Mouse (Mus musculus) limb, embryonic 14.5 days (tissue): ENCODE results near the gene Nf1. TPM values are rescaled to one million over a fixed set of nuclear protein-coding genes. Genes with fewer than 3 reads are reported as not detected.

Experiments
- ATAC-seq: fragments of 200-750 bp; cut with Nextera tagmentation; 2 replicates; pipeline ENCODE4 v1.8.0; 2017; ENCODE audit warnings: low read depth, moderate number of reproducible peaks, moderate TSS enrichment; ENCODE audit not compliant: low FRiP score
- DNase-seq: peaks from one replicate; pipeline ENCODE4 v3.0.0-alpha.2; 2015; ENCODE audit warnings: low spot score
- H3K27ac ChIP-seq: fragments of 300-500 bp; sonication (generic); replicated peaks from 2 replicates; pipeline ENCODE4 v1.5.1; 2014; ENCODE audit warnings: low read depth, mild to moderate bottlenecking, low read length, moderate library complexity, mixed read lengths
- H3K27me3 ChIP-seq: fragments of 300-500 bp; sonication (generic); 2 replicates; pipeline ENCODE4 v1.6.1; 2014; ENCODE audit warnings: low read length, mixed read lengths; ENCODE audit not compliant: control insufficient read depth, insufficient read depth
- H3K36me3 ChIP-seq: fragments of 300-500 bp; sonication (generic); 2 replicates; pipeline ENCODE4 v1.6.1; 2014; ENCODE audit warnings: mild to moderate bottlenecking, low read length, moderate library complexity, mixed read lengths; ENCODE audit not compliant: control insufficient read depth, insufficient read depth
- H3K4me1 ChIP-seq: fragments of 300-500 bp; sonication (generic); 2 replicates; pipeline ENCODE4 v1.6.1; 2014; ENCODE audit warnings: antibody characterized with exemption, low read length, mixed read lengths; ENCODE audit not compliant: control insufficient read depth, insufficient read depth
- H3K4me2 ChIP-seq: fragments of 300-500 bp; sonication (generic); replicated peaks from 2 replicates; pipeline ENCODE4 v1.6.1; 2014; ENCODE audit warnings: low read depth, mild to moderate bottlenecking, low read length, moderate library complexity; ENCODE audit not compliant: severe bottlenecking
- H3K4me3 ChIP-seq: fragments of 300-500 bp; sonication (generic); replicated peaks from 2 replicates; pipeline ENCODE4 v1.5.1; 2014; ENCODE audit warnings: low read length
- H3K9ac ChIP-seq: fragments of 300-500 bp; sonication (generic); 2 replicates; pipeline ENCODE4 v1.6.1; 2014; ENCODE audit warnings: mild to moderate bottlenecking, low read depth, low read length, moderate library complexity; ENCODE audit not compliant: severe bottlenecking
- H3K9me3 ChIP-seq: fragments of 300-500 bp; sonication (generic); 2 replicates; pipeline ENCODE4 v1.6.1; 2016; ENCODE audit warnings: low read length; ENCODE audit not compliant: control insufficient read depth
- POLR2A ChIP-seq: fragments of 200-500 bp; IDR thresholded peaks from 2 replicates; pipeline ENCODE4 v1.8.0; 2012; ENCODE audit warnings: inconsistent platforms, mild to moderate bottlenecking, moderate library complexity, borderline replicate concordance; ENCODE audit not compliant: insufficient read depth, insufficient read length; ENCODE audit errors: extremely low read depth
- WGBS: fragments of 180-500 bp; shearing (Covaris S2); extraction: QIAGEN DNeasy Blood & Tissue Kit; methylation state at CpG from one replicate; pipeline ENCODE4 v1.1.7; 2014; 5-methylcytosine and 5-hydroxymethylcytosine counted together
- polyA plus RNA-seq, 2 experiments: library from polyadenylated mRNA; depleted of rRNA in 1 of 2; stranded (reverse) in 1 of 2; unstranded in 1 of 2; fragments of >200 nt; fragmentation: Nextera tagmentation in 1 of 2; extraction: Ambion mirVana in 1 of 2; gene quantifications; 2 replicates each; pipeline versions ENCODE4 v1.2.1 to v1.2.3; 2012 to 2014

Gene Nf1
- polyA plus RNA-seq, 2 experiments: 10.8 to 21.7 TPM

DNA sequence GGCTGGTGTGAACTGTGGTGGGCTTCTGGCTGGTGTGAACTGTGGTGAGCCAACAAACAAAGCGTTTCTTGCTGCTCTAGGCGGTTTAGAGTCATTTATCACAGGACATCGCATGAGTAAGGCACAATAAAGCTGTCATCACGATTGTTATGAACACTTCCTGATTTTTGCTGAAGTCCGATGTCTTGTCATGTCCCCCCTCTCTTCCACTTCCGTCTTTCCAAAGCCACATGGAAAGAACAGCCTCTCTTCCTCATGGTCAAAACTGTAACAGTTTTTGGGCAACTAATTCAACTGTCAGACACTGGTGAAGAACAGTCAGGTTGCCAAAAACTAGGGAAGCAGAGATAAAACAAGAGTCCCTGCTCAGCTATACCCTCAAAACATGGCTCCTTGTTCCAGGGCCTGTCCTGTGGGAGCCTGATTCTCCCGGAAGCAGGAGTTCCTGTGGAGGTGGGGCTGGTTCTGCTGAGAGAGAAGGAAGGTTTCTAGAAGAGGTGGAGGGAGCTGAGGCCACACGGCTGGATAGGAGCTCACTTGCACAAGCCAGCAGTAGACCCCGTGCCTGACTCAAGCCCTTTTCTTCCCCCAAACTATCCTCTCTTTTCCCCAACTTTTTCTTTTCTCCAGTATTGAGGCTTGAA lies 33.7 kb upstream of the Nf1 start:
- Histone ChIP-seq H3K27ac (peak overlapping the region; percentile 79; the same call in 1 of the 2 replicates), H3K4me1 (peaks cover 13% of the 10 kb centered on the region), H3K9ac (no peak overlapping the region), H3K36me3 (no peaks in the 10 kb centered on the region), H3K27me3 (no peaks in the 10 kb centered on the region), H3K4me2 (no peak overlapping the region), H3K9me3 (no peaks in the 10 kb centered on the region), H3K4me3 (no peak overlapping the region)
- no peak for TF ChIP-seq POLR2A
- 60% methylated on average over 9 of the region's 9 CpGs for WGBS
- ATAC-seq (no peak), DNase-seq (no peak)

DNA sequence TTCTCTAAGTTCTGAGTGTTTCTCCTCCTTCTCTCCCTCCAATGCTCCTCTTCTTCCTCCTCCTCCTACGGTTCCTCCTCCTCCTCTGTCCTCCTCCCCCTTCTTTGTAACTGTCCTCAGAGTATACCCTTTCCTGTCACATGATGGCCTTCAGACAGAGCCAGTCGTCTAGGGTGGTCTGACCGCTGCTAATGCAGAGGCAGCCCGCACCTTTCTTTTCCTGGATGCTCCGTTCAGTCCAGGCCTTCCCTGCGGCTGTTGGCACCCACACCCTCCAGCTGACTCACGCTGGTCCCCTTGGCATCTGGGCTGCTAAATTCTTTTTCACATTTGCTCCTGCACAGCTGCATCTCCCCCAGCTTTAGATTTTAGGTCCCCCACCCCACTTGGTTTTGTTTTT lies 33.0 kb upstream of the Nf1 start:
- no peak for TF ChIP-seq POLR2A
- H3K9me3 ChIP-seq: no peaks in the 10 kb centered on the region
- ATAC-seq (peak; percentile 68), DNase-seq (peak; percentile 36)
- no peaks in the 10 kb centered on the region for H3K27me3 ChIP-seq
- no peak overlapping the region for H3K9ac ChIP-seq
- peak overlapping the region; percentile 3; the same call in 1 of the 2 replicates for H3K4me2 ChIP-seq
- H3K36me3 ChIP-seq: no peaks in the 10 kb centered on the region
- H3K27ac ChIP-seq: peak overlapping the region; percentile 79
- H3K4me3 ChIP-seq: no peak overlapping the region
- WGBS: 26% methylated on average over 7 of the region's 7 CpGs
- peaks cover 13% of the 10 kb centered on the region for H3K4me1 ChIP-seq

DNA sequence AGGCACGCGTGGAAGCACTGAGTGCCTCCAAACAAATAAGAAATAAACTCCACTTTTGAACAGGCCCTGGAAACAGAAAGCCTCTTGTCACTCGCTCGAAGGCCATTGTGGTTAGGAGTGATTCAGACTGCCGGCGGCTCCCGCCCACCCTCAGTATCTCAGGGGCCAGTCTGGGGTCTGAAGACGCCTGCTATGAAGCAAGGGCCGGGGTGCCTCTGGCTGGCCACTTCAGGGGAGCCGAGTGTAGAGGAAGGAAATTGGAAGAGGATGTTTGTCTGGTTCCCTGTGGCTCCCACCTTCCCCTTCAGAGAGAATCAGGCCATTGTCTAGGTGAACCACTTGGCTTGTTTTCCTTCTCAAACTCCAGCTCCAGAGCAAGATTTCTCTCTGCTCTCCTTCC lies 32.5 kb upstream of the Nf1 start:
- no peak for TF ChIP-seq POLR2A
- DNase-seq (peak; percentile 45), ATAC-seq (no peak; the same call in 1 of the 2 replicates)
- Histone ChIP-seq H3K4me3 (no peak overlapping the region), H3K27ac (peak overlapping the region; percentile 79), H3K36me3 (no peaks in the 10 kb centered on the region), H3K27me3 (no peaks in the 10 kb centered on the region), H3K4me1 (peaks cover 13% of the 10 kb centered on the region), H3K9me3 (no peaks in the 10 kb centered on the region), H3K9ac (no peak overlapping the region; the same call in 1 of the 2 replicates), H3K4me2 (peak overlapping the region; percentile 3; the same call in 1 of the 2 replicates)
- WGBS: 21% methylated on average over 10 of the region's 10 CpGs

DNA sequence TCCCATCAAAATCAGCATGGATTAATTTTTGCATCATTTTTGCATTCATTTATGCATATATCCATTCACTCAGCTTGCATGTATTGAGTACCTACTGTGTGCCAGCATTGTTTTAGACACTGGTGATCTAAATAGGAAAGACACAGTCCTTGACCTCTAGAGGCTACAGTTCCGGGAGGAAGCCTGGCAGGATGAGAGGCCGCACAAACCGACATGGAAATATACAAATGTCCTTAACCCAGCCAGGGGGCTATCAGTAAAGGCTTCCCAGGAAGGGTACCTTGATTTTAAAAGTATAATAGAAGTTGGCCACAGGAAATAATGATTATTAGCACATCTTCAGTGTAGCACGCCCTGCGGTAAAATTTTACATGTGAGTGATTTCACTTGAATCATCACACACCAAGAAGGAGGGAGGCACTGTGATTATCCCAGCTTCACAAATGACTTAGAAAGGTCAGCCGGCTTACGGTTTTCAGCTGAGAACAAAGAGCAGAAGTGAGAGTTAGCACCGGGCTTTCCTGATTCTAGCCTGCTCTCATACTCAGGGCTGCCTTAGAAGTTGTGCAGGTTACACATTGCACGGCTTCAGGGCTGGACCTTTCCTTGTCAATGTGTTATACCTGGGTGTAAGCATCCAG lies 31.8 kb upstream of the Nf1 start:
- DNase-seq (no peak), ATAC-seq (no peak)
- TF ChIP-seq POLR2A: no peak
- H3K27me3 ChIP-seq: no peaks in the 10 kb centered on the region
- 65% methylated on average over 9 of the region's 9 CpGs for WGBS
- H3K27ac ChIP-seq: peak overlapping the region; percentile 79
- no peak overlapping the region for H3K4me3 ChIP-seq
- no peaks in the 10 kb centered on the region for H3K9me3 ChIP-seq
- no peak overlapping the region for H3K9ac ChIP-seq
- H3K4me2 ChIP-seq: no peak overlapping the region
- H3K36me3 ChIP-seq: no peaks in the 10 kb centered on the region
- H3K4me1 ChIP-seq: peaks cover 13% of the 10 kb centered on the region

DNA sequence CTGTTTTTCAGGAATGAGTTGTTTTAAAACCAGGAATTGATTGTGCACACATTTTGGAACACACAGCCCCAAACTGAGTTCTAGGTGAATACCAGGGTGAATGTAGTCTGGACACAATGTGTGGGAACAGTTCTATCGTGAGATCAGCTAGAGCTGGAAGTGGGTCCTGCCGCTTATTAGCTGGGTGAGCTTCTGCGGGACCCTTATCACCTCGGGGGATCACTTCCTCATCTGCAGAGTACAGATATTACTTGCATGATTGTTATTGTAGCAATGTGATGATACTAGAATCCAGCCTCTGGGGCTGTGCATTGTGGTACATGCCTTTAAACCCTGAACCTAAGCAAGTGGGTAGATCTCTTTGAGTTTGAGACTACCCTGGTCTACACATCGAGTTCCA lies 29.0 kb upstream of the Nf1 start:
- DNase-seq: no peak
- Histone ChIP-seq H3K27me3 (no peaks in the 10 kb centered on the region), H3K4me1 (peaks cover 13% of the 10 kb centered on the region), H3K9me3 (no peaks in the 10 kb centered on the region), H3K4me2 (no peak overlapping the region), H3K36me3 (no peaks in the 10 kb centered on the region), H3K9ac (no peak overlapping the region), H3K4me3 (no peak overlapping the region), H3K27ac (no peak overlapping the region)
- TF ChIP-seq POLR2A: no peak
- ATAC-seq: no peak
- 88% methylated on average over 5 of the region's 5 CpGs for WGBS
